Mouse (Mus musculus) ZHBTc4 (cell line): Measurements from ENCODE around the gene Phc2.
A peak's percentile ranks its signal among the peaks of the same experiment; 100 is the strongest.

ENCODE experiments used
- DNase-seq: peaks from one replicate; pipeline ENCODE4 v3.0.0-alpha.2; 2011; ENCODE audit warnings: low read depth, low spot score

Gene Phc2

DNA sequence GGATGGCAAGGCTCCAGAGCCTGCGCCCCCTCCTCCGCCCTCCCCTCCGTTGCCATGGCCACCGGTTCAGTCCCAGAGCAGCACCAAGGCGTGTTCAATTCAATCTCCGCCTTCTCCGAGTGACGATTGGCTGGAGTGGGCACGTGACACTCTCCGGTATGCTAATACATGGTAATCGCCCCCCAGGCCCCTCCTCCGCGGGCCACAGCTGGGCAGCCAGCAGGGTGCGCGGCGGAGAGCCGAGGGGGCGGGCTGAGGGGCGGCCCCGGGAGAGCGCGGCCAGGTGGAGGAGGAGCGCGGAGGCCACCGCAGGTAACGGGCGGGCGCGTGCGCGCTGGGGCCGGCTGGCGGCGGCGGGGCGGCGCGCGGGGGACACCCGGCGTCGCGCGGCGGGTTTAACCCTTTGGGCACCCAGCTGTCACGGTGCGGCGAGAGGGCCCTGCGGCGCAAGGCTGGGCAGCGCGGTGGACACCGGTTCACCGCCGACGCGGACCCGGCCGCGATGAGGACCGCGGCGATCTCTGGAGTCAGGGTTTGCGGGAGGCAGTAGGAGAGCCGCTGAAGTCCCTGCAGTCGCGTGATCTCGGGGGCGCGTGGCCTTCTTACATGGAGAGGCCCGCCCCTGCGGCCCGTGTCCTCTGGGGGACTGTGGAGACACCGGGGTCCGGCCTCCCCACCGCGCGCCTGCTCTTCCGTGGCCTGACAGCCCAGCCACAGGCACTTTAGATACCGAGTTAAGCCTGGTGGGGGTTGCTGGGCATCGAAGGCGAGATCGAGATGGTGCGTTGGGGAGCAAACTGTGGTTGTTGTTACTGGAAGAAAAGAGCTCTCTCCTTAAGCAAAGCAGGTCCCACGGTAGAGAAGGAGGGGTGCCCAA is at the start of gene Phc2:
TSS of gene Phc2 (plus strand) at position 198 of the 877 bp plus-strand sequence.
- peak; percentile 97 for DNase-seq

DNA sequence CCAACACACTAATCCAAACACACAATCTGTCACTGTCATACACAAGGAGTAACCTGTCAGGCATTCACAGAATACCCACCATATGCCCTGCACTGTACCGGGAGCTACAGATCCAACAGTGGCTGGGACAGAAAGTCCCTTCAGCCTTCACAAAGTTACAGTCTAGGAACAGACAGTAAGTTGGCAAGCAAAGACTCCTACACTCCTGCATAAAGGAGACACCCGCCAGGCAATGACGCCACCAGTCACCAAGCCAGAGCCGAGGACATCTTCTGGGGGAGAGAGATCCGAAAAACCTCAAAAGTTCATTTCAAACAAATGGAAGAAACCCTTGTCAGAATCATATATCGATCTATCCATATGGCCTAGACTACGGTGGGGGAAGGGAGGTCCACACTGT is 47.9 kb upstream of the Phc2 start:
- no peak for DNase-seq

DNA sequence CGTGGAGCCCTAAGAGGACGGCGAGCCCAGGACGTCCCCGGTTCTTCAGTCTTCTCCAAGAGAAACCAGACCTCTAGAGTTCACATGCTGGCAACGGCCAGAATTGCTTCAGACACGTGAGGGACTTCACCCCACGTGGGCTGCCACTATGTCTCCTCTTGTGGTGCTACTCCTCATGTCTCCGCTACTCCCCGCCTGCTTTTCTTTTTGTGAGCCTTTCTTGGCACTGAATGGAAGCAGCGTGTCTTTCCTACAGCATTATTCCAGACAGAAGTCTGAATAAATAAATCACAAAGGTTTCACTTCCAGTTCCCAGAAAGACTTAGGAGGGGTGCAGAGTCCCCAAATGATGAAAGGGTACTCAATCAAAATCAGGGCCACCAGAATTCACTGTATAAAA is 46.8 kb upstream of the Phc2 start:
- no peak for DNase-seq

DNA sequence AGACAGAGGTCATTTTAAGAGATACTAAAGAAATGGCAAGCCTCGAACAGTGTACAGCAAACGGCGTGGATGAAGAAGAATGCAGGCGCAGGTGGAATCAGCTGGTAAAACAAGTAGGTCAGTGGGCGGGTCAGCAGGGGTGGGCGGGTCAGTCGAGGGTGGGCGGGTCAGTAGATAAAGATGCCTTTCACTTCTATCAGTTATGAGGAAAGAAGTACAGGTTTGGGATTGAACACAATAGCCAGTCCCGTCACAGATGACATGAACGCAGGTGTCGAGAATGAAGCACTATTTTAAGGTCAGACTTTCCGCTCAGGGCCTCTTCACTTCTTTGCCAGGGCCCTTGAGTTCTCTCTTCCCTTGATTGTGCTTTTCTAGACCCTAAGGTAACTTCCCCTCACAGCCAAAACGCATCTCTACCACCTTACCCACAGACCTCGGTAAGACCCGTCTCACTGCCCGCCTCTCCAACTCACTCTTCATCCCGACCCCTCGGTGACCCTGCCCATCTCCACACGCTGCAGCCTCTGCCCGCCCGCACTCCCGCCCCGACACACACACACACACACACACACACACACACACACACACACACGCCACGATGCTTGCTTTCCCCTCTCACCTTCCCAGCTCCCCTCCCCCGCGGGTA is 45.1 kb upstream of the Phc2 start:
- DNase-seq, result peak; percentile 21

DNA sequence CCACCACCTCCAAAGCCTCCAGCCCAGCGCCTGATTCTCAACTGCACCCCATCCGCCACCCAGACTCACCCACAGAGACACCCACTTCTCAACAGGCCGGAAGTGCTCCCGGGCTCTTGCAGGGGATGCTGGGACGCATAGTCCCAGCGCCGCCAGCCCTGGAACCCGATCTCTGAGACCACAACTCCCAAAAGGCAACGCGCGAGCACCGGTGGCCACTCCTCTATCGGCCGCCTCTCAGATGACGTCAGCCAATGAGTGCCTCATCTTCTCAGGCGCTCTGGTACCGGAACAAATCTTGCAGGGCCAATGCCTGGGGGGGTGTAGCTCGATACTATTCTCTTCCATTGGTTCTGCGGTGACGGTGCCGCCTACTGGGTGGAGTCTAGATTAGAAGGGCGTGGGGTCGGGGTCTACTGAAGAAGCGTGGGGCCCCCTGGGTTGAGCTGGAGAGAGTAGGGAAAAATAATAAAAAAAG is 44.5 kb upstream of the Phc2 start, which contains the start of gene Zscan20:
TSS of gene Zscan20 (minus strand) at position 174 of the 478 bp plus-strand sequence.
- DNase-seq, result peak; percentile 99

DNA sequence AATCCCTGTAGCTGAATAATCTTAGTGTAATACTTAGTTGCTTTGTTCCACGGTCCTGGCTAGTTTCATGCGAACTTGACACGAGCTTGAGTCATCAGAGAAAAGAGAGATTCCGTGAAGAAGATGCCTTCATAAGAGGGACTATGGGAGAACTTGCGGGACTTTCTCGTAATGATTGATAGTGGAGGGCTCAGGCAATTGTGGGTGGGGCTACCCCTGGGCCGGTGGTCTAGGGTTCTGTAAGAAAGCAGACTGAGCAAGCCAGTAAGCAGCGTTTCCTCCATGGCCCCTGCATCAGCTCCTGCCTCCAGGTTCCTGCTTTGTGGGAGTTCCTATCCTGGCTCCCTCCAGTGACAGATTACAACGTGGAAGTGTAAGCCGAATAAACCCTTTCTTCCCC is 43.8 kb upstream of the Phc2 start:
- DNase-seq, result no peak

DNA sequence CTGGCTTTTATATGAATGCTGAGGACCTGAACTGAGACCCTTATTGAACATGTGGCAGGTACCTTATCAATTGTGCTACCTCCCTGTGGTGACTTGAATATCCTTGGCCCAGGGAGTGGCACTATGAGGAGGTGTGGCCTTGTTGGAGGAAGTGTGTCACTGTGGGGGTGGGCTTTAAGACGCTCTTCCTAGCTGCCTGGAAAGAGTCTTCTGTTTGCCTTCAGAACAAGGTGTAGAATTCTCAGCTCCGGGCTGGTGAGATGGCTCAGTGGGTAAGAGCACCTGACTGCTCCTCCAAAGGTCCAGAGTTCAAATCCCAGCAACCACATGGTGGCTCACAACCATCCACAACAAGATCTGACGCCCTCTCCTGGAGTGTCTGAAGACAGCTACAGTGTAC is 42.8 kb upstream of the Phc2 start:
- DNase-seq, result peak; percentile 51

DNA sequence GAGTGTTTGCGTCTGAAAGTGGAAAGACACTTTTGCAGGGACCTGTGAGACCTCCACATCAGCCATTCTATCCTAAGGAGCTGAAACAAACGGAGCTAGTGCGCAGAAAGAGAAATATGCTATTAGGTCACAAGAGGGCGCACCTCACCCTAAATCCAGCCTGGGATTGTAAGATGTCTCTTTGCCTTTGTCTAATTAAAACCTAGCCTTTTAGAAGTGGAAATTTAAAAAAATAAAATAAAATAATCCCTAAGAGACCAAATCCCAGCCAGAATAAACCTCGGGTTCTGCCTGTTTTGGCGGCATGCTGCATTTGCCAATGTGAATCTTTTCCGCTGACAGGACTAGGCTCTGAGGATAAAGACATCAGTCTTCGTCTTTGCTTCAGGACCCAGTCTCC is 41.2 kb upstream of the Phc2 start:
- peak; percentile 75 for DNase-seq

DNA sequence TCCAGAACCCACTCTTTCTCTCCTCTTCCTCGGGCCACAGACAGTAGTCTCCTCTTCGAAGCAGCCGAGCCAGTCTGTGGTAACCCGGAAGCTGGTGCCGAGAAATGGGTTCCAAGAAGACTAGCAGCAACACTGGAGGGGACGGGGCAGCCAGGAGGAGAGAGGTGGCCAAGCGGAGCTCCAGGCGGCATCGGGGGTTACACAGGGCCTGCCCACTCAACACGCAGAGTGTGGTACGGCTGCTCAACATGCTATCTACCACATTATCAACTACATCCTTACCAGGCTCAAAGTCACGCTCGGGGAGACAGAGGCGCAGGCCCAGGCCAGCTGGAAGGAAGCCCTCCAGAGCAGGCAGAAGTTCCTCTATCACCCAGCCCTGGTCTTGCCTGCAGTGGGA is 38.7 kb upstream of the Phc2 start:
- no peak for DNase-seq

DNA sequence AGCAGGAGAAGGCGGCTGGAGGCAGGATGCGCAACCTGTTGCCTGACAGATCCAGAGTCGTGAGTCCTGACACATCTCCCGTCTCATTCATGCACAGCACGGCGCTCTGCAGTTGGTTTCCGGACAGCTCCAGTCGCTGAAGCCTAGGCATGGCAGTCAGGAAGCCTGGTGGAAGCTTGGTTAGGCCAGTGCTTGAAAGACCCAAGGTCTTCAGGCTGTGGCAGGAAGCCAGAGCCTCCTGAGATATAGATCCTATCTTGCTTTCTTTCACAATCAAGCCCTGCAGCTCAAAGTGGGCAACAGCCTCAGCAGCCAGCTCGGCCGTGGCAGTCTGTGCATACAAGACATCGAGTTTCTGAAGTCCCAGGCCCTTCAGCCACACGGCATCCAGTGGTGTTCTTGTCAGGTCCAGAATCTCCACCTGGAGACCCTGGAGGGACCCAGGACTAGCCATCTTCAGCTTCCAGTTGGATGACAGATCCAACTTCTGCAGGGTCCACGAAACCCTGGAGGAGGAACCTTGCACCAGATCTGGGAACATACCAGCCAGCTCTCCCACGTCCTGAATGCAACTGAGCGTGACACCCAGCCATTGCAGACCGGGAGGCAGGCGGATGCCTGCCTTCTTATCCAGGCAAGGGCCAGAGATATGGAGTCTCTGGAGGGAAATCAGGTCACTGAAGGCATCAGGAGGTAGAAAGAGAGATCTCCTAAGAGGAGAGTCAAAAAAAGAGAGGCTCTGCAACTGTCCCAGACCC is 37.0 kb upstream of the Phc2 start:
- DNase-seq, result peak; percentile 47

DNA sequence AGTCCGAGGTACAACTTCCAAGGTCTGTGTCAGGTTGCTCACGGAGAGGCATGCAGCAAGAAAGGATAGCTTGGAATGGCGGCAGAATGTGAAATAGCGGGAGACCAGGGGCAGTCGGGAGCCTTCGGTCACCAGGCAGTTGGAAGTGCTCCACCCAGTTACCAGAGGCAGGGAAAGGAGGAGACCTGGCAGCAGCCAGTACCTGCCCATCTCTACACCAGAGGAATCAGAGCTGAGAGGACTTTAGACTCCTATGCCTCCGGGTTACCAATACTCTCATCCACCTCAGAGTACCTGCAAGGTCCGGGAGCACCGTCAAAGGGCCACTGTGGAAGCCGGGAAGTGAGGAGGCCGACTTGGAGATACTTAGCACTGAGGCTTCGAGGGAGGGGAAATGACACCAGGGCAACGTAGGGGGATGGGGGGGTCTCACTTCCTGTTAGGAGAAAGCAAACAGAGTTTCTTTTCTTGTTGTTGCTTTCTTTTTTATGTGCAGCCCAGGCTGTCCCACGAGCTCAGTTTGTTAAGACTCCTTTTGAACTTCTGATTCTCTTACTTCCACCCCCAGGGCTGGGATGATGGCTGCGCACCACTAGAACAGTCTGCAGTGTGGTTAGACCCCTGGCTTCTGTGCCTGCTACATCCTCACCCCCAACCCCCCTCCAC is 36.1 kb upstream of the Phc2 start, which contains the start of gene Tlr12:
TSS of gene Tlr12 (minus strand) at position 374 of the 666 bp plus-strand sequence.
- no peak for DNase-seq

DNA sequence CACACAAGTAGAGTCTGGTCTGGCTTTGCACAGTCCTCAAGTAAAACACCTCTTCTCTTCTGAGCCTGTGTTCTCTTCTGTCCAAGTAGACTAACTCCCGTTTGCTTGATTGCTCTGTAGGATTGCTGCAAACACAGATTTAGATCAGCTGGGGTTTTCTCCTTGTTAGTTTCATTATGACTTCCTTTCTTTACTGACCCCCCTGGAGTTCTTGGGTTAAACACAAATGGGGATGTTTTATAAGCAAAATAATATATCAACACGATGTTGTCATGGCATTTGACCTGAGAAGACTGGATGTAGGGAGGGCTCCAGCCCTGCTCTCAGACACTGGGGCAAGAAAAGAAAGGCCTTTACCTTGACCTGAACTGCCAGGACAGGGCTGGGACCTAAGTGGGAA is 35.5 kb upstream of the Phc2 start:
- no peak for DNase-seq

DNA sequence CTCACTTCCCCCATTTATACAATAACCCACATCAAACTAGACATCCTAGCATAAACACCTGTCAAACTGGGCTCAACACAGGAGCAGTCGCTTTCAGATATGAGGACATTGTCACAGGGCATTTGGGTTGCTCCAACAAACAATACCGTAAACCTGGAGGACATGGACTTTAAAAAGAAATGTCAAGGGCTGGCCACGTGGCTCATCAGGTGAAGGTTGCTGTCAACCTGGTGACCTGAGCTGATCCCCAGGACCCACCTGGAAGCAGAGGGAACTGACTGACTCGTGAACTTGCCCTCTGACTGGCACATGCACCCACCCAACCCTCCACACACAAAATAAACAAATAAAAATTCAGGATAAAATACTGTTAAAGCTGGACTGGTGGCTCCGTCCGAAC is 33.9 kb upstream of the Phc2 start:
- DNase-seq, result no peak

DNA sequence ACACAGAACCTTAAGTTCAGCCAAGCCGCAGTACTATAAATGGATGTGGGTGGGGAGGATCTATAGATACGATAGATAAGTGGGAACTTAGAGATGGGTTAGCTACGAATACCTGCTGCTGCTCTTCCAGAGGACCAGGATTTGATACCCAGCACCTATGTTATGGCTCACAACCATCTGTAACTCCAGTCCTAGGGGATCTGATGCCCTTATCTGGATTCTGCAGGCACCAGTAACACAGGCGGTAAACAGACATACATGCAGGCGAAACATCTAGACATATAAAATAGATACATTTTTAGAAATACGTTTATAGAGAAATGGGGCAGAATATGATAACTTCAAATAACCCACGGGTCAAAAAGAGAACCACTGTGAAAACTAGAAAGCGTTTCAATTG is 33.4 kb upstream of the Phc2 start:
- DNase-seq, result no peak

DNA sequence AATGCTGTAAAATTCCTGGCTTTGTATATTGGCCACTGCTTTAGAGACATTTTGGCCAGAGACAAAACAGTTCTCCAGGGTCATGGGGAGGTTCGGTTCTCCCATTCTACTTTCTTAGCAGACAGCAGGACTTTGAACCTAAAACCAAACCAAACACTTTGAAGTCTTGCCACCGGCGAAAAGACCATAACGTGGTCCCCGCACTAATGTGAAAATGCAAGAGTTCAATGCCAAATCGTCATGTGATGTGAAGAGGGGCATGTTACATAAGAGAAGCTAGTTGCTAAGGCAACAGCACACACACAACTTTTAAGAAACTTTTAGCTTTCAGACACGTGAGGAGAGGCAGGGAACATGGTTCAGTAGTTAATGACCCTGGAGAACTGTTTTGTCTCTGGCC is 19.1 kb upstream of the Phc2 start:
- peak; percentile 30 for DNase-seq

DNA sequence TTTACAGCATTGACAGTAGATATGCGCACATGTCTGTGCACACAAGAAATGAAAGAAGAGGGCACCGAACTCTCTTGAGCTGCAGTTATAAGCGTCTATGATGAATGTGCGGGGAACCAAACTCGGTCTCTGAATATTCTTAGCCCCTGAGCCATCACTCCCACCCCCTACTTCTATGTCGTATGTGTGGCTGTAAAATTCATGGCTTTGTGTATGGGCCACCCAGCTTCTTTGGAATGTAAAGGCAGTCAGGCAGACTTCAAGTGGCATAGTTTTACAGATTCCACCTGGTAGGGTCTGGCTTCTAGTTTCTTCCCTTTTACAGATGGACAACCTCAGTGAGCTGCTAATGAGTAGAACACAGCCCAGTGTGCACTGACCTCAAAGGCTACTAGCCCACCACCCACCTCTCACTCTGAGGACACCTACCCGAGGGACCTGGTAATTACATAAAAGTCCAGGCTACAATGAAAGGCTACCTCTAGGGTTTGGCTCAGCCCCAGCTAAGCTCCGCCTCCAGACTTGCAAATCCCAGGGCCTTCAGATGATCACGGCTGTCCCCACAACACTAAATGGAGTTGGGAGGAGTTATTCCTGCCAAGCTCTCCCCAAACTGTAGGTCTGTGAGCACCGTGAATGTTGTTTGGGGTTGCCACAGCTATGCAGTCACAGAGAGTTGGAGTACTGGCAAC is 18.5 kb upstream of the Phc2 start:
- peak; percentile 81 for DNase-seq

DNA sequence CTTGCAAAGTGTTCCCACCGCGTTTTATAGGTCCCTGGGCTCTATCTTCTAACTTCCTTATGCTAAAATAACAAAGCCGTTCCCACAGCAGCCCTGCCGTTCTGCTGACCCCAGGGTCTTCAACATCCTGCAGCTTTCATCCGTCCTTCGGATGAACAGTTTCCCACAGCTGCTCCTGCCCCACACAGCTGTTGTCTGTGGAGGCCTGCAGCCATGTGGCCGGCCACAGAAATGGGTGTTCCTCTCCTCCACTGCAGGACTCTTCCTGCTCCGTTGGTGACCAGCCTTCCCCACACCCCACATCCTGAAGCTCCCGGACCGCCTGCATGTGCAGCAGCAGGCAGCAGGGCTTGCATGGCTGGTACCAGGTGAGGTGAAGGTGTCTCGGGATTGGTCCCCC is 17.3 kb upstream of the Phc2 start:
- no peak for DNase-seq

DNA sequence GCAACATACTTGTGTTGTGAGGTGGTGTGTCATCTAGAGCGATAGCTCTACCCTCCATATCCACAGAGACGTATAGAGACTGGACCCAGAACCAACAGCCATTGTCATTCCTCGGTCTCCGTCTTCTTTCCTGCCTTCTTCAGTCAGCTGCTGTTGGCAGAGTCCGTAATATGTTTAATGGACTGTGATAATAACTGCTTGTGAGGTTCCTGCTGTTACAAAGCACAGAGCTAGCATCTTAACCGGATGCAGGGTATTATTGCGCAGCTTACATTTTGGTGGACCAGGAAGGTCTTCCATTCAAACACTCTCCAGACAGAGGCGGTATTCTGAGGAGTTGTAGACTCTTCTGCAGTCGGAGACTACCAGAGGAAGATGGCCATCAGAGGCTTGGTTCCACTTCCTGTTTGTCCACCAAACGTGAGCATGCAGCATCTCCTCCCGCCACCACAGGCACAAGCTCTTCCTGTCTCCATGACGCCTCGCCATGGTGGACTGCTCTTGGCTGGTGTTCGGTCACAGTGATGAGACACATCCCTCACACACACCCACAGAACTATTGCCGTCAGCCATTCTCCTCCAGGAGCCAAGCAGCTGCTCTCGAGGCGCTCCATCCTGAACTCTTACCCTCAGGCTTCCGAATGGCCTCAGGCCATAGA is 16.1 kb upstream of the Phc2 start:
- no peak for DNase-seq

DNA sequence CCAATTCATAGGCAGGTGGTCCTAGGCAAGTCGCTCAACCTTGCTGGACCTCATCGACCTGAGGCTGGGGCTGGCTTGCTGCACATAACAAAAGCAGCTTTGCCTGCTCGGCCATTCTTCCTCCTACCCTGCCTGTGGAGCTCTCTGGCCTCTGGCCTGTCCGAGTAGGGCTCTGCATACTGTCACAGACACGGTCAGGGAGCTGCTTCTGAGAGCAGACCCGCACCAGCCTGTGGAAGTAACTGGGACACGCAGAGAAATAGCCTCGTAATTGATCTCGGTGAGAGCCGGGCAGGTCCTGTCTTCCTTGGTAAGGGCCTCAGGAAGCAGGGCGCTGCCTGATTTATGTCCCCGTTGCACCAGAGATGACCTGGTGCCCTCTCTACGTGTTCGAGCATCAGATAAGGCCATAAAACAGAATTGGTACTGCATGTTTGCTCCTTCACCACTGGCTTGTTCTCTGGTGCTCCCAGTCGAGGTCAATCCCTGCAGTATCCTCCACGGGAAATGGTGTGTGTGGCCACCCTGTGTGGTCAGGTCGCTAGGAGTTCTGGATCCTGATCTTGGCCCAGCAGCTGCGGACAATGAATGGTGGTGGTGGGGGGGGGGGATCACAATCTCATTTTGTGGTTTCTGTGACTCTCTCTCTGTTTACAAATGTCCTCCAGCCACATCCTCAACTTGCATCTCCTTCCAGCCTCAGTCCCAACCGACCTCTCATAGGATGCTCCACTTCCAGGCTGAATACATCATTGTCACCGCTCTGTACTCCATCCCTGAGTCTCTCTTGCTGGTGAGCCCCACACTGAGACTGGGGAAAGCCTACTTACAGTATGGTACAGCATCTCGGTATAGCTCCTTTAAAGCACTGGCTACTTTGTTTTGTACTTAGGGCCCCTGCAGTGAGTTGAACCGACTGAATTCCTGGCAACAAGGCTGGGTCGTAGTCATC is 12.5 kb upstream of the Phc2 start:
- DNase-seq, result no peak
